Mouse (Mus musculus): Measurements from ENCODE around the gene Dirc2. TPM values are rescaled to one million over a fixed set of nuclear protein-coding genes. Genes with fewer than 3 reads are reported as not detected.

The Dirc2 gene
- polyA plus RNA-seq, 1 experiment from 2014 or later, result 30.8 TPM

DNA sequence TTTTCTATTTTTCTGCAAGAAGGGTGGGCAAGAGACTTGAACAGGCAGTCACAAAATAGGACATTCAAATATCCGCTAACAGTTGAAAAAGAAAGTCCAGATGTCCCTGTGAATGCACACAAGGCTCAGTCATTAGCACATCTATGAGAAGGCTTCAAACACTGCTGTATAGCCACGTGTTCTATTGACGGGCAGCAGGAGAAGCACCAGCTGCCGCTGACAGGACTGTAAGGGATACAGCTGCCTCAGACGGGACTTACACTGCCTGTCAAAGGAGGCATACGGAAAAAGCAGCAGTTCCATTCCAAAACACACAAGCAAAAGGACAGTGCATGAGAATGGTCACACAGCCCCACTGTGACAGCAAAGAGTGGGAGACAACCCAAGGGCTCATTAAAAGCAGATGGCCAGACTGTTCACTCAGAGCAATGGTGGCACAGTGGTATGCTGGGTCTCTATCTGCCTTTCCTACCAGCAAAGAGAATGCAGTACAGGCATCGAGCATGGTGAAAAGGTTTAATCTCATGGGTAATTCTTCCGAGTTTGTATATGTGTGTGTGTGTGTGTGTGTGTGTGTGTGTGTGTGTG is 39.9 kb downstream of the Dirc2 start:
- Histone ChIP-seq H3K4me1 (replicated peaks) (peaks cover 9% of the 10 kb centered on the region; the same call in 1 of the 2 replicates), H3K4me2 (no peak overlapping the region), H3K27ac (peak overlapping the region; percentile 8), H3K36me3 (peaks cover 30% of the 10 kb centered on the region), H3K27me3 (no peaks in the 10 kb centered on the region), H3K9ac (no peak overlapping the region), H3K4me3 (no peak overlapping the region), H3K9me3 (no peaks in the 10 kb centered on the region)
- peak; percentile 89 for ATAC-seq (ENCODE audit: low FRiP score)
- WGBS, result 23% methylated on average over 8 of the region's 8 CpGs

DNA sequence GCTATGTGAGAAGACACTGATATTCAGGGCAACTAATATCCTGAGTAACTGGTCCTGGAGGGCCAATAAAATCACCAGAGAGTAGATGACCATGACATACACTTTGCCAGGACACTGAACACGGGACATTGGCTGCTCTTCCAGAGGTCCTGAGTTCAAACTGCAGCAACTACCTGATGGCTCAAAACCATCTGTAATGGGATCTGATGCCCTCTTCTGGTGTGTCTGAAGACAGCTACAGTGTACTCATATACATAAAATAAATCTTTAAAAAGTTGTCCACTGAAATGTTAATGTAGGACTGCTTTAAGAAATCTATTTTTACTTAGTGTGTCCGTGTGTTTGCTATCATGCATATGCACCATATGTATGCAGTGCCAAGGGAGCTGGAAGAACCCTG is 42.6 kb downstream of the Dirc2 start:
- H3K4me1 ChIP-seq (replicated peaks), result peaks cover 3% of the 10 kb centered on the region; the same call in 1 of the 2 replicates
- no peaks in the 10 kb centered on the region for H3K27me3 ChIP-seq
- H3K27ac ChIP-seq, result no peak overlapping the region
- no peak overlapping the region for H3K4me3 ChIP-seq
- peaks cover 32% of the 10 kb centered on the region for H3K36me3 ChIP-seq
- WGBS, result 83% methylated on average over 2 of the region's 2 CpGs
- no peak for ATAC-seq (ENCODE audit: low FRiP score)
- H3K4me2 ChIP-seq, result no peak overlapping the region
- H3K9ac ChIP-seq, result no peak overlapping the region
- H3K9me3 ChIP-seq, result no peaks in the 10 kb centered on the region

DNA sequence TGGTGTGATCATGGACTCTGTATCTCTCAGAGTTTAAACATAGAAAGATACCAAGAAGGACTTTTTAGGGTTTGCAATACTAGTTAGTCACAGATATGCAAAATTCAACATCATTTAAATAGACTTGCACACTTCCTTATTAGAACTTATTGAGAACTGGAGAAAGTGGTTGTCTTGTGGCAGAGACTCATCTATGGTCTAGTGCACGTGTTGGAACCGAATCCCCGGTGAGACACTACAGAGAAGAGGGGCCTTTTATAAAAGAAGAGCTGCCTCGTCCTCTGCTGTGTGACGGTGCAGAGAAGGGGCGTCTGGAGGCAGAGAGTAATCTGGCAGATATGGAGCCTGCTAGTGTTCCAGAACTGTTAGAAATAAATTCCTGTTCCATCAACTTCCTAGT is 44.6 kb downstream of the Dirc2 start:
- H3K4me3 ChIP-seq, result no peak overlapping the region
- no peaks in the 10 kb centered on the region for H3K27me3 ChIP-seq
- peaks cover 29% of the 10 kb centered on the region for H3K36me3 ChIP-seq
- ATAC-seq (ENCODE audit: low FRiP score), result no peak
- no peak overlapping the region for H3K27ac ChIP-seq
- H3K9ac ChIP-seq, result no peak overlapping the region
- no peaks in the 10 kb centered on the region for H3K9me3 ChIP-seq
- H3K4me2 ChIP-seq, result no peak overlapping the region
- 77% methylated on average over 6 of the region's 6 CpGs for WGBS
- H3K4me1 ChIP-seq (replicated peaks), result peaks cover 3% of the 10 kb centered on the region; the same call in 1 of the 2 replicates

GRCm38 (mm10) chr16:35717761-35718160 is 51.4 kb downstream of the Dirc2 start:
- 84% methylated on average over 5 of the region's 5 CpGs for WGBS
- Histone ChIP-seq H3K9ac (no peak overlapping the region), H3K4me1 (replicated peaks) (peaks cover 16% of the 10 kb centered on the region), H3K4me2 (no peak overlapping the region), H3K27me3 (no peaks in the 10 kb centered on the region), H3K9me3 (no peaks in the 10 kb centered on the region), H3K27ac (no peak overlapping the region), H3K36me3 (peaks cover 40% of the 10 kb centered on the region), H3K4me3 (no peak overlapping the region)
- no peak for ATAC-seq (ENCODE audit: low FRiP score)

DNA sequence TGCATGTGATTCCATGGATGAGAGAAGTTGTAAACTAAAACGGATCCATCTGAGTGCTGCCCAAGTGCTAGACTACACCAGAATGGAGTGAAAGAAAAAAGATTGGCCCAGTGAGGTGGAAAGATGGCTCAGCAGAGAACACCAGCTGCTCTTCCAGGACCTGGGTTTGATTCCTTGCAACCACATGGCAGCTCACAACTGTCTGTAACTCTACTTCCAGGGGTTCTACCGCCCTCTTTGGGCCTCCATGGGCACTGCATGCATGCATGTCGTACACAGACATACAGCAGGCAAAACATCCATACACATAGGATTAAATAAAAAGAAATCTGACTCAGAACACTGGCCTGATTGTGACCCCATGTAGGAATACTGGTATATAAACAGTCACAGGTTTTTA is 52.9 kb downstream of the Dirc2 start:
- ATAC-seq (ENCODE audit: low FRiP score), result no peak
- peaks cover 23% of the 10 kb centered on the region for H3K4me1 ChIP-seq (replicated peaks)
- no peak overlapping the region for H3K9ac ChIP-seq
- H3K36me3 ChIP-seq, result peaks cover 31% of the 10 kb centered on the region
- no peak overlapping the region for H3K27ac ChIP-seq
- H3K27me3 ChIP-seq, result no peaks in the 10 kb centered on the region
- WGBS, result 79% methylated on average over 3 of the region's 3 CpGs
- no peak overlapping the region for H3K4me2 ChIP-seq
- no peak overlapping the region for H3K4me3 ChIP-seq
- H3K9me3 ChIP-seq, result no peaks in the 10 kb centered on the region

GRCm38 (mm10) chr16:35715771-35716170 is 53.4 kb downstream of the Dirc2 start:
- H3K27me3 ChIP-seq, result no peaks in the 10 kb centered on the region
- 93% methylated on average over 5 of the region's 5 CpGs for WGBS
- H3K4me2 ChIP-seq, result no peak overlapping the region
- peaks cover 28% of the 10 kb centered on the region for H3K4me1 ChIP-seq (replicated peaks)
- no peak overlapping the region for H3K4me3 ChIP-seq
- H3K27ac ChIP-seq, result no peak overlapping the region
- no peaks in the 10 kb centered on the region for H3K9me3 ChIP-seq
- H3K36me3 ChIP-seq, result peaks cover 31% of the 10 kb centered on the region
- H3K9ac ChIP-seq, result no peak overlapping the region
- no peak for ATAC-seq (ENCODE audit: low FRiP score)

DNA sequence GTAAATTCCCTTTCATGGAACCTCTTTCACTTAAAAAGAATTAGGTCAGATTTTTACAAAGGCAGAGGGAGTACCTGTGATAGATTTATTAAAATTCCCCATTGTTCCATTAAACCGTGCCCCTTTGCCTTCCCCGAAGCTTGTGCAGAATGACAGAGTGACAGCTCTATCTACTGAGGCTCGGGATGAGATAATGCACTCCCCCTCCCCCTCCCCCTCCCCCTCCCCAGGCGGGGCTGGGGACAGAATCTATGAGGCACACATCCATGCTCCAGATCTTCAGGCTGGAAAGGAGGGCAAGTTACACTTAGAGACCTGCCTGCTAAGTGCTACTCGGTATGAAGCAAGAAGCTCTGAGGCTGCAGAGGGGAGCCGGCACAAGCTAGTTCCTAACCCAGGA is 53.8 kb downstream of the Dirc2 start:
- Histone ChIP-seq H3K4me3 (no peak overlapping the region), H3K4me1 (replicated peaks) (peaks cover 32% of the 10 kb centered on the region), H3K27ac (no peak overlapping the region), H3K9ac (no peak overlapping the region), H3K27me3 (no peaks in the 10 kb centered on the region), H3K36me3 (peaks cover 31% of the 10 kb centered on the region), H3K9me3 (no peaks in the 10 kb centered on the region), H3K4me2 (no peak overlapping the region)
- no peak for ATAC-seq (ENCODE audit: low FRiP score)
- 45% methylated on average over 5 of the region's 6 CpGs for WGBS

- ATAC-seq (ENCODE audit: low FRiP score), result peak; percentile 55; the same call in 1 of the 2 replicates
- WGBS, result 83% methylated on average over 7 of the region's 7 CpGs
- 0 out of 2 replicates have a peak overlapping the region, but pooled peaks have one; percentile 13 for H3K27ac ChIP-seq
These were observed 54.5 kb downstream of the Dirc2 start for GRCm38 (mm10) chr16:35714689-35715088.

GRCm38 (mm10) chr16:35713606-35714005 is 55.5 kb downstream of the Dirc2 start:
- no peak for ATAC-seq (ENCODE audit: low FRiP score)
- Histone ChIP-seq H3K9me3 (no peaks in the 10 kb centered on the region), H3K27me3 (no peaks in the 10 kb centered on the region), H3K36me3 (peaks cover 24% of the 10 kb centered on the region), H3K4me1 (replicated peaks) (peaks cover 32% of the 10 kb centered on the region), H3K4me2 (no peak overlapping the region), H3K9ac (no peak overlapping the region), H3K4me3 (no peak overlapping the region), H3K27ac (no peak overlapping the region)
- 81% methylated on average over 7 of the region's 7 CpGs for WGBS

More at GRCm38 (mm10) chr16:35714689-35715088, 54.5 kb downstream of the Dirc2 start:
- no peaks in the 10 kb centered on the region for H3K9me3 ChIP-seq
- no peak overlapping the region for H3K4me3 ChIP-seq
- no peak overlapping the region for H3K4me2 ChIP-seq
- H3K4me1 ChIP-seq (replicated peaks), result peaks cover 32% of the 10 kb centered on the region
- H3K9ac ChIP-seq, result no peak overlapping the region
- peaks cover 31% of the 10 kb centered on the region for H3K36me3 ChIP-seq
- no peaks in the 10 kb centered on the region for H3K27me3 ChIP-seq

DNA sequence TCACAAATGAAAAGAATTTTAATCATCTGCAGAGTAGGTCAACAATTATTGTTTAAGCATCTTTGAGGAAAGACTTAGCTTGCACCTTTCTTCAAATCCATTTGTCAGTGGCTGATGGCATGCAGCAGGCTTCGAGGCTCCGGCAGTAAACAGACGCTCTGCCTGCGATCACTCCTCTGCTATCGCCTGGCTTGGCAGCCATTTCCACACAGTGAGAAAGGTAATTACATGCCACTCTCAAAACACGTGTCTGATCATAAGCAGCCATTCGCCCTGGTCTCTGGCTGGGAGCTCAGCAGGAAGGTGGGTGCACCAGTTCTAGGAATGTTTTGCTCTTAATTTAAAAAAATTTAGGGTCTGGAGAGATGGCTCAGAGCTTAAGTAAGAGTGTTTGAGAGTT is 58.2 kb downstream of the Dirc2 start:
- H3K9me3 ChIP-seq, result no peaks in the 10 kb centered on the region
- WGBS, result 46% methylated on average over 7 of the region's 7 CpGs
- no peak overlapping the region for H3K4me3 ChIP-seq
- H3K27me3 ChIP-seq, result no peaks in the 10 kb centered on the region
- ATAC-seq (ENCODE audit: low FRiP score), result no peak
- H3K4me2 ChIP-seq, result no peak overlapping the region
- H3K36me3 ChIP-seq, result peaks cover under 1% of the 10 kb centered on the region
- peaks cover 32% of the 10 kb centered on the region for H3K4me1 ChIP-seq (replicated peaks)
- H3K27ac ChIP-seq, result no peak overlapping the region
- H3K9ac ChIP-seq, result no peak overlapping the region

DNA sequence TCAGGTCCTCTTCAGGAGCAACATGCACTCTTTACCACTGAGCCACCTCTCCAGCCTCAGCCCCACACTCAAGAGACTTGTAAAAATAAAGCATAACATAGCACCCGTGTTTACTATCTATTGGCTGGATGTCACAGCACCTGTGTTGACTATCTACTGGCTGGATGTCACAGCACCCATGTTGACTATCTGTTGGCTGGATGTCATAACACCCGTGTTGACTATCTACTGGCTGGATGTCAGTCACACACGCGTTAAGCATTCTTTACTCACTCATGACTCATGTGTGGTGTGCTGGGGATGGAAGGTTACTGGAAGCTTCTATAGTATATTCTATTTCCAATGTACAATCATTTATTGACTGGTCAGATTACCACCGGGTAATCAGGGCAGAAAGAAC is 62.2 kb downstream of the Dirc2 start:
- H3K9me3 ChIP-seq, result no peaks in the 10 kb centered on the region
- 93% methylated on average over 5 of the region's 5 CpGs for WGBS
- no peaks in the 10 kb centered on the region for H3K27me3 ChIP-seq
- no peak overlapping the region for H3K4me3 ChIP-seq
- H3K4me2 ChIP-seq, result no peak overlapping the region
- peaks cover 21% of the 10 kb centered on the region for H3K36me3 ChIP-seq
- peaks cover 18% of the 10 kb centered on the region for H3K4me1 ChIP-seq (replicated peaks)
- H3K27ac ChIP-seq, result no peak overlapping the region
- H3K9ac ChIP-seq, result no peak overlapping the region
- no peak for ATAC-seq (ENCODE audit: low FRiP score)

- peaks cover 3% of the 10 kb centered on the region; the same call in 1 of the 2 replicates for H3K4me1 ChIP-seq (replicated peaks)
- H3K27me3 ChIP-seq, result no peaks in the 10 kb centered on the region
- ATAC-seq (ENCODE audit: low FRiP score), result no peak
- H3K27ac ChIP-seq, result no peak overlapping the region
- no peak overlapping the region for H3K9ac ChIP-seq
- H3K4me2 ChIP-seq, result no peak overlapping the region
- H3K36me3 ChIP-seq, result peaks cover 21% of the 10 kb centered on the region
- no peaks in the 10 kb centered on the region for H3K9me3 ChIP-seq
- no peak overlapping the region for H3K4me3 ChIP-seq
- WGBS, result 77% methylated on average over 14 of the region's 14 CpGs
These were observed 64.4 kb downstream of the Dirc2 start for GRCm38 (mm10) chr16:35704796-35705195.
